Mouse (Mus musculus) kidney, embryonic 15.5 days (tissue): ENCODE measurements around the gene Kif5c. TPM values are rescaled to one million over a fixed set of nuclear protein-coding genes. Genes with fewer than 3 reads are reported as not detected.

Source experiments
- ATAC-seq: fragments of 200-750 bp; cut with Nextera tagmentation; replicated peaks from 2 replicates; pipeline ENCODE4 v1.8.0; 2017; ENCODE audit warnings: moderate TSS enrichment; ENCODE audit not compliant: low FRiP score
- H3K27ac ChIP-seq: fragments of 300-500 bp; sonication (generic); 2 replicates; pipeline ENCODE4 v1.5.1; 2015; ENCODE audit warnings: mild to moderate bottlenecking, inconsistent platforms
- H3K27me3 ChIP-seq: fragments of 300-500 bp; sonication (generic); 2 replicates; pipeline ENCODE4 v1.6.1; 2015; ENCODE audit warnings: inconsistent platforms
- H3K36me3 ChIP-seq: fragments of 300-500 bp; sonication (generic); 2 replicates; pipeline ENCODE4 v1.6.1; 2015; ENCODE audit warnings: inconsistent platforms
- H3K4me1 ChIP-seq: fragments of 300-500 bp; sonication (generic); 2 replicates; pipeline ENCODE4 v1.6.1; 2015; ENCODE audit warnings: inconsistent platforms
- H3K4me2 ChIP-seq: fragments of 300-500 bp; sonication (generic); 2 replicates; pipeline ENCODE4 v1.6.1; 2015; ENCODE audit warnings: moderate library complexity, mild to moderate bottlenecking, inconsistent platforms
- H3K4me3 ChIP-seq: fragments of 300-500 bp; sonication (generic); replicated peaks from 2 replicates; pipeline ENCODE4 v1.5.1; 2015; ENCODE audit warnings: mild to moderate bottlenecking, inconsistent platforms
- H3K9ac ChIP-seq: fragments of 300-500 bp; sonication (generic); 2 replicates; pipeline ENCODE4 v1.6.1; 2015; ENCODE audit warnings: mild to moderate bottlenecking, inconsistent platforms
- H3K9me3 ChIP-seq: fragments of 300-500 bp; sonication (generic); replicated peaks from 2 replicates; pipeline ENCODE4 v1.6.1; 2016; ENCODE audit warnings: inconsistent platforms
- WGBS: fragments of 180-500 bp; shearing (Covaris S2); methylation state at CpG from one replicate; pipeline ENCODE4 v1.1.7; 2015; ENCODE audit warnings: mixed read lengths; 5-methylcytosine and 5-hydroxymethylcytosine counted together
- polyA plus RNA-seq: library from polyadenylated mRNA; unstranded; fragments of >200 nt; fragmentation: Nextera tagmentation; extraction: Ambion mirVana; gene quantifications from 2 replicates; pipeline ENCODE4 v1.2.1, GENCODE M21; 2015

The Kif5c gene
- polyA plus RNA-seq, 1 experiment from 2014 or later, result 6.7 TPM

DNA sequence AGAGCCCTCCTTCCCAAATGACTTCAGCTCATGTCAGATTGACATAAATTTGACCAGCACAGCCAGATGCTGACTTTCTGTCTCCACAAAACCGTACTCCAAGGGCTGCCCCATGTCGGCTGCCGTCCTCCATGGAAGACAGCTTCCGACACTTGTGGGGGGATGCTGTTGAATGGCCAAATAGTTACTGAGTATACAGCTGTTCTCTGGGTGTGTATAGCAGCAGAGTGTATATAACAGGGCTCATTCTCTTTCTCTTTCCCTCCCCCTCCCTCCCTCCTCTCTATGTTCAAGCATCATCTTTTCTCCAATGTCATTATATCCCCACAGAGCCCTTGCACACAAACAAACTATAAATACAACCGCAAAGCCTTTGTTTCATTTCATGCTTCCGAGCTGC, 124.7 kb downstream of the Kif5c start:
- Histone ChIP-seq H3K27ac (peak overlapping the region; percentile 78), H3K9ac (no peak overlapping the region), H3K4me2 (peak overlapping the region; percentile 39), H3K27me3 (no peaks in the 10 kb centered on the region), H3K4me1 (peaks cover 58% of the 10 kb centered on the region), H3K4me3 (peak overlapping the region; percentile 16; the same call in 1 of the 2 replicates), H3K36me3 (no peaks in the 10 kb centered on the region), H3K9me3 (no peaks in the 10 kb centered on the region)
- 19% methylated on average over 6 of the region's 6 CpGs for WGBS
- peak; percentile 37; the same call in 1 of the 2 replicates for ATAC-seq

DNA sequence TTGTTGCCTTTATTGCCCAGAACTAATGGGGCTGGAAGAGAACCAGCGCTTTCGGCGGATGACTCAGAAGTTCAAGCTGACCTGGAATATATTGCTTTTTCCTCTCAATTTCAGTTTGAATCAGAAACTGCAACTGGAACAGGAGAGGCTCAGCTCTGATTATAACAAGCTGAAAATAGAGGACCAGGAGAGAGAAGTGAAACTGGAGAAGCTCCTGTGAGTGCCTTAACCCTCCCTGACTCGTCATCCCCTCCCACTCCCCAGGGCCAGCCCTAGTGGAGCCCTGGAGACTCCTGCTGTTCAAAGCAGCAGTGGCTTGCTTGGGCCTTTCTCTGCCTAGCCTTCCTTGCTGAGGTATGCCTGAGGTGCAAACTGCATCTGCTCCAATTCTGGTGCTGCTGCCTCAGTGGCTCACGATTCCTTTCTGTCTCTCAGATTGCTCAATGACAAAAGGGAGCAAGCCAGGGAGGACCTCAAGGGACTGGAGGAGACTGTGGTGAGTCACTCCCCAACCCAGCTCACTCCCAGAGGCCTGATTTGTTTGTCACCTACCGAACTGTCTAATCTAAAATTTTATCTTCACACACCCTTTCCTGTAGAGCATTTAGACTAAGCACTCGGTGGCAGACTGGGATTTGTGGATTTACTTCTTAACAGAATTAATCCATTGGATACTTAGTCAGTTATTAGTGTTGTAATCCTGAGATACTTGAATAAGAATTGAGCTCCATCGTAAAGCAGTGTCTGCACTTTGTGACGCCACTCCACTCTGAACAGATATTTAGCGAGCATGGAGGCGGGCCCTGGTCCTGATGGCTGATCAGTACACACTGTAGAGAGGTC, 125.4 kb downstream of the Kif5c start:
- peak overlapping the region; percentile 16; the same call in 1 of the 2 replicates for H3K4me3 ChIP-seq
- H3K36me3 ChIP-seq, result no peaks in the 10 kb centered on the region
- ATAC-seq, result peak; percentile 68
- no peak overlapping the region for H3K9ac ChIP-seq
- H3K27ac ChIP-seq, result peak overlapping the region; percentile 78
- H3K27me3 ChIP-seq, result no peaks in the 10 kb centered on the region
- H3K4me2 ChIP-seq, result peak overlapping the region; percentile 39
- no peaks in the 10 kb centered on the region for H3K9me3 ChIP-seq
- WGBS, result 34% methylated on average over 11 of the region's 11 CpGs
- H3K4me1 ChIP-seq, result peaks cover 58% of the 10 kb centered on the region

DNA sequence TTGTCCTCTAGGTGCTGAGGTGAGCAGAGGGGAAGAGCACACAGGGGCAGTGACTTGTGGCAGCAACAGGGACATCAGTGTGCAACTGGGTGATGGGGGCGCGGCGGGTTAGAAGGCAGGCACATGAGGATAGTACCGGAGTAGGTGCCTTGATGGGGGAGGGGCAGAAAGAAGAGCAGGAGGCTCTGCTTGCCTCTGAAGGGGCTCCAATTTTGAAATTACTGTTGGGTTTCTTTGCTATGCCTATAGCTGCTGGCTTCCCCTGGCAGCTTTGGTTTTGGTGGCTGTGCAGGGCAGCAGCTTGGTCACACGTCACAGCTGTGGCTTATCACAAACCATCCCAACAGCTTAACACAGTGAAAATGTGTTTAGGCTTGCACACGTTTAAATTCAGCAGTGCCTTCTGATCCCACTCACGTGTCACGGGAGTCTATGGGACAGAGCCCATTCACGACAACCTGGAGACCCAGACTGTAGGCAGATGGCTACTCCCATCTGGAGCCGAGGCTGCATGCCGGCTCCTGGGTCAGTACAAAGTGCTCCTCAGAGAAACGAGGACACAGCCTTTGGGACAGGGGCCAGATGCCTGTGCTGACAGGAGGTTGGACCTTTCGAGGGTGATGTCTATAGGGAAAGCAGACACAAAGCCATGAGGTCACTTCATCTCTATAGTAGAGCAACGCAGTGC, 126.1 kb downstream of the Kif5c start:
- H3K4me1 ChIP-seq, result peaks cover 58% of the 10 kb centered on the region
- no peak overlapping the region for H3K9ac ChIP-seq
- 61% methylated on average over 14 of the region's 14 CpGs for WGBS
- no peaks in the 10 kb centered on the region for H3K27me3 ChIP-seq
- no peak overlapping the region for H3K4me2 ChIP-seq
- H3K9me3 ChIP-seq, result no peaks in the 10 kb centered on the region
- H3K36me3 ChIP-seq, result no peaks in the 10 kb centered on the region
- no peak overlapping the region for H3K4me3 ChIP-seq
- 0 out of 2 replicates have a peak, but pooled peaks have one; percentile 29 for ATAC-seq
- no peak overlapping the region; the same call in 1 of the 2 replicates for H3K27ac ChIP-seq

DNA sequence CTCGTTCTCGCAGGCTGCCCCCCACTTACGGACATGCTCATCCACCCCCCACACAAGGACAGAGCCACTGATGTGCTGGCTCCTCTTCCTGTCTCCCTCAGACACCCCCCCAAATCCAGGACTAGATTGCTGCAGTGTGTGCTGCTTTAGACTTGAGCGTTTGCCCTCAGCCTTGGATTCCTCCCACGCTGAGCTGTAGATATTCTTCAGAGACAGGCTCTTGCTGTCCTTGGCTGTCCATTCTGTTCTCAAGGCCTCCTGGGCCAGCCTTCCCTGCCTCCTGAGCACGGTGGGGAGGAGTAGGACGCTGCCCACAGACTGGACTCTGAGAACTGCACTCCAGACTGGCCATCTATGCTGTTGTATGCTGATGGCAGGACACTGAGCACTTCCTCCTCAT, 127.8 kb downstream of the Kif5c start:
- H3K27me3 ChIP-seq, result no peaks in the 10 kb centered on the region
- H3K4me2 ChIP-seq, result no peak overlapping the region
- peaks cover 50% of the 10 kb centered on the region for H3K4me1 ChIP-seq
- peak; percentile 23; the same call in 1 of the 2 replicates for ATAC-seq
- no peak overlapping the region; the same call in 1 of the 2 replicates for H3K9ac ChIP-seq
- no peaks in the 10 kb centered on the region for H3K36me3 ChIP-seq
- H3K27ac ChIP-seq, result no peak overlapping the region
- H3K4me3 ChIP-seq, result no peak overlapping the region
- WGBS, result 45% methylated on average over 7 of the region's 7 CpGs
- no peaks in the 10 kb centered on the region for H3K9me3 ChIP-seq

DNA sequence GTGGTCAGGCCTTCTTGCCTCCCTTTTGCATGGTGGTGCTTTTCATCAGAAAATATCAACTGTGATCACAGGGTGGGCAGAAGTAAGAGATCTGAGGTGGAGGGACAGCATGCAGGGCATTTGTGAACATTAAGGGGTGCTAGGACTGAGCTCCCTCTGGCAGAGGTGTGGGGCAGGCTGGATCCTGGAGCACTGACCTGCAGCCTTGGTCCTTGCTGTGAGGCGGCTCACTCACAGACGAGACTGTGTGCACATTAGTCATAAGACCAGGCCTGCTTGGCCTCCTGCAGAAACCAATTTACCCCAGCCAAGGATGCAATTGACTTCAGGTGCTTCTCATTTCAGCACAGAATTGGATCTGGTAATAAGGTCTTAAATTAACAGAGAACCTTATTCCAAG, 128.6 kb downstream of the Kif5c start:
- no peak for ATAC-seq
- Histone ChIP-seq H3K4me1 (peaks cover 43% of the 10 kb centered on the region), H3K9ac (no peak overlapping the region), H3K4me2 (no peak overlapping the region), H3K36me3 (no peaks in the 10 kb centered on the region), H3K27ac (peak overlapping the region; percentile 19; the same call in 1 of the 2 replicates), H3K9me3 (no peaks in the 10 kb centered on the region), H3K4me3 (no peak overlapping the region), H3K27me3 (no peaks in the 10 kb centered on the region)
- 79% methylated on average over 2 of the region's 2 CpGs for WGBS

DNA sequence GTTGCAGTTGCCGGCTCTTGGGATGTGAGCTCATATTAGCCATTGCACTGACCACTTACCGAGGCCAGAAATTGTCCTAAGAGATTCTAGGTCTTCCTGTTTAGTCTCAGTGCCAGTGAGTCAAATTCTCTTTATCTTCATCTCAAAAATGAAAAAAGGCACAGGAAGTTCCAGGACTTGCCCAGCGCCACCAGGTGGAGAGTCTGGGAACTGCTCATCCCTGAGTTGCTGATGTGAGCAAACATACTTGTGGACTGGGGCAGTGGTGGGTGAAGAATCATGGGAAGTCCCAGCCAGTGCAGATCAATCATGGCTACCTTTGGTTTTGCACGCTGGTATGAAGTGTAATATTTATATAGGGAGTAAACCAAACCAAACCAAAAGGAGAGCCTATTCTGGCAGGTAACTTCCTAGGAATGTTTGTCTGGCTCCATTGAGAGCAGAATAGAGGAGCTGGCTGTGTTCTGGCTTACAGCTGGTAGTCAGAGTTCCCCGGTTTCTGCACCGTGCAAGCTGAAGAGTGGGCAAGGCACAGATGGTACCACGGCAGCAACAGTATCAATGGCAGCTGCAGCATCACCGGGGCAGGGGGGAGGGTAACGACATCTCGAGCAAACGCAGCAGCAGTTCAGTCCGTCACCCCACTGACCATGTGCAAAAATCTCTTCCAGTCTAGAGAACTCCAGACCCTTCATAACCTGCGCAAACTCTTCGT, 129.7 kb downstream of the Kif5c start:
- Histone ChIP-seq H3K4me1 (peaks cover 31% of the 10 kb centered on the region), H3K9ac (no peak overlapping the region), H3K27ac (no peak overlapping the region), H3K27me3 (no peaks in the 10 kb centered on the region), H3K9me3 (no peaks in the 10 kb centered on the region), H3K36me3 (peaks cover 4% of the 10 kb centered on the region; the same call in 1 of the 2 replicates), H3K4me2 (no peak overlapping the region), H3K4me3 (no peak overlapping the region)
- 85% methylated on average over 14 of the region's 14 CpGs for WGBS
- ATAC-seq, result no peak

DNA sequence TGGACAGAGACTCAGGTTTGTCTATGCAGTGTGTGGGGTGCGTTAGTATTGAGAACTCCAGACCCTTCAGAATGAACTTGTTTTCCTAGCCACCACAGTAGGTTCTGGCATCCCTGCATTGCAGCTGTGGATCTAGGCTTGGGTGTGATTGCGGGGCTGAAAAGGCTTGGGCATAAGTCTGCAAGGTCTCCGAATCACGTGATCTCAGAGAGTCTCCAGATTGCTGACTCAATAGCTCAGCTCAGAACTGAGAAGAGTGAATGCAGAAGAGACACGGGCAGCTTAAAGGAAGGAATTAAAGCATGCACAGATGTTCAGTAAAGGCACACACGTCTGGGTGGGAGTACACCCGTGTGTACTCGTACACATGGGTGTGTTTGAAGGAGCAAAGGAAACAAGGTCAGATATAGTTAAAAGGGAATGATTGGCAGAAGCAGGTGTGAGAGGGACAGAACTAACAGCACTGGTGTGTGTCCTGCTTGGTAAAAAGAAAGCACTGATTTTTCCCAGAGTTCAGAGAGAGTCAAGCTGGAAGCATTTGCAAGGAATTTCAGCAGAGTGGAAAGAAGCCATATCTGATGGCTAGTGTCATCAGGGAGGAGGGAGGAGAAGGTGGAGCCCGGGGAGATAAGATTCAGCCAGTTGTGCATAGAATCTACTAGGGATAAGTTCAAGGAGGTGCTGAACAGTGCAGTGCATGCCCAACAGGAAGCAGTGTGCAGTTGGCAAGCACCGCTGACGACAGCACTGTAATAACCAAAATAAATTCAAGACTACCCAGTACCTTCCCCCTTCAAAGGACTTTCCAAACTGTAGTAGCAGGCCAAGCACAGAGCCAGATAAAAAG, 130.9 kb downstream of the Kif5c start:
- Histone ChIP-seq H3K27ac (no peak overlapping the region), H3K4me2 (no peak overlapping the region), H3K27me3 (no peaks in the 10 kb centered on the region), H3K4me3 (no peak overlapping the region), H3K36me3 (peaks cover 6% of the 10 kb centered on the region; the same call in 1 of the 2 replicates), H3K9ac (no peak overlapping the region), H3K4me1 (peaks cover 20% of the 10 kb centered on the region), H3K9me3 (no peaks in the 10 kb centered on the region)
- WGBS, result 79% methylated on average over 11 of the region's 11 CpGs
- ATAC-seq, result no peak

DNA sequence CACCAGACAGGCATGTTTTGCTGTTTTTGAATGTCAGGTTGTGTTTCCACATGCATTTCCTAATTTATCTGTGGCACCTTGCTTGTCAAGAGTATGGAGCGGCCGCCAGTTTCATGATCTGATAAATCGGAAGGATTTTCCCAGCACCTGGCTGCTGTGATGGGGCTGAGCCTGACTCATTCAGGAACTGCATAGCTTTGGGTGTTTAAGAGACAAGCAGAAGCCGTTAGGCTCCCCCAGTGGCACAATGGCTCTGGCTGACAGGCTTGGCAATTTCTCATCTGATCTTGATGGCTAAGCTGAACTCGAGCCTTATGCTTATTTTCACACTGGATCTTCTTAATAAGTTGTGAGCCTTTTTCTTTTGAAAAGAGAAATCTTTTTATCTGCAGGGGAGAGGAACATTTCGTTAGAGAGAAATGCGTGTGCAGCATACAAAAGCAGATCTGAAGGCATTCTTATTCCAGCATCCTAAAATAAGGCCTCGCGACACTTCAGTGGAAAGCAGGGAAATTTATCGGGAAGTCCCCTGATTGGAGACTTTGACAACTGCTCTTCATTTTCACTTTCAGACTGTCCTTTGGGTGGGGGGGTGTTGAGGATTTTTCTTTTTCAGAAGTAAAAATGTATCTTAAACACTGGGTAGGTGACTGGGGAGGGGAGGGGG, 132.6 kb downstream of the Kif5c start:
- Histone ChIP-seq H3K4me1 (peaks cover 11% of the 10 kb centered on the region), H3K9me3 (no peaks in the 10 kb centered on the region), H3K36me3 (peaks cover 6% of the 10 kb centered on the region; the same call in 1 of the 2 replicates), H3K4me2 (no peak overlapping the region), H3K27me3 (no peaks in the 10 kb centered on the region), H3K9ac (no peak overlapping the region), H3K27ac (no peak overlapping the region), H3K4me3 (no peak overlapping the region)
- WGBS, result 82% methylated on average over 10 of the region's 10 CpGs
- no peak for ATAC-seq

DNA sequence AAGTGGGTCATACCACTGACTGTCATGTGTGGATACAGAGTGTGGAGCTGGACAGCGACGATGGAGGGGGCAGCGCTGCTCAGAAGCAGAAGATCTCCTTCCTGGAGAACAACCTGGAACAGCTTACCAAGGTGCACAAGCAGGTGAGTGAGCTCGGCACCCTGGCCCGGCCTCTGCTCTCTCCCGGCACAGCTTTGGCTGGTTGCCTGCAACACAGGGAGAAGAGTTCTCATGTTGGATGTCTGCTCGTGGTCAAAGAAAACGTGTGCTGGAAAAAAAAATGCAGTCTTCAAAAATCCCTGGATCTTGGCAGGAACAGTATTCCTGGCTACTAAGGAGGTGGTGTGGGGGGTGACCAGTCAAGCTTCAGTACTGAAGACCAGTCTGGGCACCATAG, 133.1 kb downstream of the Kif5c start:
- 85% methylated on average over 8 of the region's 8 CpGs for WGBS
- Histone ChIP-seq H3K9me3 (no peaks in the 10 kb centered on the region), H3K9ac (no peak overlapping the region), H3K36me3 (peaks cover 6% of the 10 kb centered on the region; the same call in 1 of the 2 replicates), H3K4me2 (no peak overlapping the region), H3K27ac (no peak overlapping the region), H3K4me3 (no peak overlapping the region), H3K4me1 (peaks cover 6% of the 10 kb centered on the region; the same call in 1 of the 2 replicates), H3K27me3 (no peaks in the 10 kb centered on the region)
- no peak for ATAC-seq

DNA sequence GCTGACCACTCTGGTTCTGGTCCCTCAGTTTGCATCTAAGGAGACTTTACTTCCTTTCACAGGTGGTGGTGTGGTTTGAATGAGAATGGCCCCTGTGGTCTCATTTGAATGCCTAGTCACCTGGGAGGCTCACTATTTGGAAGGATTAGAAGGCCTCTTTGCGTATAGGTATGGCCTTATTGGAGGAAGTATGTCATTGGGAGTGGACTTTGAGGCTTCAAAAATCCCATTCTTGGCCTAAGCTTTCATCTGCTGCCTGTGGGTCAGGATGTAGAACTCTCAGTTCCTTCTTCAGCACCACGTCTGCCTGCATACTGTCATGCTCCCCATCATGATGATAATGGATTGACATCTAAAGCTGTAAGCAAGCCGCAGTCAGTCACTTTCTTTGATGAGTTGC, 134.0 kb downstream of the Kif5c start:
- H3K4me1 ChIP-seq, result no peaks in the 10 kb centered on the region; the same call in 1 of the 2 replicates
- WGBS, result 92% methylated on average over 3 of the region's 3 CpGs
- H3K9me3 ChIP-seq, result no peaks in the 10 kb centered on the region
- H3K36me3 ChIP-seq, result peaks cover 6% of the 10 kb centered on the region; the same call in 1 of the 2 replicates
- no peak overlapping the region for H3K9ac ChIP-seq
- no peak overlapping the region for H3K4me2 ChIP-seq
- no peak overlapping the region for H3K27ac ChIP-seq
- H3K4me3 ChIP-seq, result no peak overlapping the region
- ATAC-seq, result no peak
- no peaks in the 10 kb centered on the region for H3K27me3 ChIP-seq

DNA sequence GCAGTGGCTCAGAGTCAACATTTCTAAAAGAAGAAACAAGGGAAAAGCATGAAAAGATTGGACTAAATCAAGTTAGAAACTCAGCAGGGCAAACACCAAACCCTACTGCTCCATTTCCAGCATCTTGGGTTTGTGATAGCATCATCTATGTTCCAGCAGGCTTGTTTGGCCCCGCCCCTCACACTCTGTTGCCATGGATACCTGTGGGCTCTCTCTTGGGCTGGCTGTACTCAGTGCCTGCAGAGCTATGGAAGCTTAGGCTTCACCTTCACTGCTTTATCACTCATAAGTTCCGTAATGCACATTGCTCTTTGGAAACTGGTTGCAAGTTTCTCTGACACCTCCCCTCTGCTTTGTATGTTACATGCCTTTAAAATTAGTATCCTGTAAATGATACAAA, 136.0 kb downstream of the Kif5c start:
- WGBS, result 53% methylated on average over 2 of the region's 2 CpGs
- H3K9me3 ChIP-seq, result no peaks in the 10 kb centered on the region
- no peaks in the 10 kb centered on the region; the same call in 1 of the 2 replicates for H3K4me1 ChIP-seq
- H3K27me3 ChIP-seq, result no peaks in the 10 kb centered on the region
- peaks cover 10% of the 10 kb centered on the region; the same call in 1 of the 2 replicates for H3K36me3 ChIP-seq
- H3K4me2 ChIP-seq, result no peak overlapping the region
- H3K4me3 ChIP-seq, result no peak overlapping the region
- ATAC-seq, result peak; percentile 82
- H3K27ac ChIP-seq, result no peak overlapping the region
- no peak overlapping the region for H3K9ac ChIP-seq
